Mouse (Mus musculus): Measurements from ENCODE around the gene Rd3l.

- TF ChIP-seq CTCF (IDR thresholded peaks at IDR 0.05; ENCODE audit: extremely low read depth, insufficient read depth, low read length) (peak; percentile 77), POLR2A (IDR thresholded peaks at IDR 0.05; ENCODE audit: extremely low read depth, insufficient read depth, low read length) (no peak)
Measured at GRCm38 (mm10) chr12:112001223-112001622, 20.1 kb upstream of the Rd3l start.
